22 mouse cellular contexts compared by ENCODE assay signal in genomic region chr4:107056088-107056487, GRCm38 (mm10). TPM values are rescaled to one million over a fixed set of nuclear protein-coding genes. Genes with fewer than 3 reads are reported as not detected.
A peak's percentile ranks its signal among the peaks of the same experiment; 100 is the strongest.
DNase-seq lines count a peak whose midpoint lies in the region; ATAC-seq and TF ChIP-seq lines count a peak whose summit lies in the region.
"Had no signal": no experiment of that assay in that cellular context is flagged by ENCODE, and none has a peak within 500 bp of the region (broad histone marks: within the 10 kb centered on the region; RNA-seq: fewer than 3 reads in every experiment).

No protein-coding gene starts in this region.

- H3K4me1 ChIP-seq in heart, embryonic 11.5 days (ENCODE audit: control insufficient read depth, insufficient read depth, low read length) = no peaks in the 10 kb centered on the region
- no peaks in the 10 kb centered on the region for H3K4me1 ChIP-seq in kidney, postnatal 0 days (replicated peaks; ENCODE audit: insufficient read depth, low read length)
- no peaks in the 10 kb centered on the region for H3K4me1 ChIP-seq in lung, embryonic 15.5 days
- no peaks in the 10 kb centered on the region for H3K4me1 ChIP-seq in hindbrain, embryonic 16.5 days (ENCODE audit: control insufficient read depth, insufficient read depth, low read depth, low read length)
- H3K4me1 ChIP-seq: forebrain, embryonic 15.5 days; heart, embryonic 10.5 days had no signal

- no peak overlapping the region for H3K9ac ChIP-seq in heart, embryonic 11.5 days (ENCODE audit: low read depth, low read length)
- H3K9ac ChIP-seq in kidney, postnatal 0 days (ENCODE audit: low read depth, low read length) = no peak overlapping the region
- no peak overlapping the region for H3K9ac ChIP-seq in lung, embryonic 15.5 days
- no peak overlapping the region for H3K9ac ChIP-seq in hindbrain, embryonic 16.5 days (ENCODE audit: low read depth, low read length)
- H3K9ac ChIP-seq: forebrain, embryonic 15.5 days; hindbrain, embryonic 13.5 days had no signal

- TF ChIP-seq CTCF in kidney, postnatal 0 days (IDR thresholded peaks at IDR 0.05; ENCODE audit: low read depth) = no peak

- peaks cover 24% of the 10 kb centered on the region for H3K36me3 ChIP-seq in heart, embryonic 11.5 days (ENCODE audit: control insufficient read depth, insufficient read depth, low read length)
- H3K36me3 ChIP-seq in kidney, postnatal 0 days (ENCODE audit: insufficient read depth, low read length) = peaks cover 44% of the 10 kb centered on the region
- H3K36me3 ChIP-seq in lung, embryonic 15.5 days = peaks cover 49% of the 10 kb centered on the region
- peaks cover 29% of the 10 kb centered on the region for H3K36me3 ChIP-seq in hindbrain, embryonic 16.5 days (ENCODE audit: control insufficient read depth, insufficient read depth, low read length)

- no peak for ATAC-seq in heart, embryonic 11.5 days (replicated peaks; ENCODE audit: insufficient number of reproducible peaks, low FRiP score, low TSS enrichment)
- no peak for ATAC-seq in kidney, postnatal 0 days (replicated peaks; ENCODE audit: low FRiP score, low read depth)
- ATAC-seq in lung, embryonic 15.5 days (ENCODE audit: borderline replicate concordance, extremely low read depth, low FRiP score, low TSS enrichment) = no peak
- no peak for ATAC-seq in hindbrain, embryonic 16.5 days
- ATAC-seq: CD4-positive, CD25-positive, alpha-beta regulatory T cell, adult 4 months; forebrain, embryonic 15.5 days had no signal

- no peak overlapping the region for H3K4me2 ChIP-seq in heart, embryonic 11.5 days
- H3K4me2 ChIP-seq in kidney, postnatal 0 days (ENCODE audit: low read length) = no peak overlapping the region
- no peak overlapping the region for H3K4me2 ChIP-seq in lung, embryonic 15.5 days
- no peak overlapping the region for H3K4me2 ChIP-seq in hindbrain, embryonic 16.5 days (ENCODE audit: low read length)
- H3K4me2 ChIP-seq: forebrain, embryonic 15.5 days; hindbrain, embryonic 13.5 days had no signal

- H3K27me3 ChIP-seq in heart, embryonic 11.5 days (ENCODE audit: control insufficient read depth, insufficient read depth, low read length) = no peaks in the 10 kb centered on the region
- no peaks in the 10 kb centered on the region for H3K27me3 ChIP-seq in kidney, postnatal 0 days (ENCODE audit: insufficient read depth, low read length)
- no peaks in the 10 kb centered on the region for H3K27me3 ChIP-seq in lung, embryonic 15.5 days
- H3K27me3 ChIP-seq in hindbrain, embryonic 16.5 days (replicated peaks; ENCODE audit: control insufficient read depth, insufficient read depth, low read length) = no peaks in the 10 kb centered on the region
- H3K27me3 ChIP-seq: forebrain, embryonic 15.5 days; hindbrain, embryonic 13.5 days had no signal

- H3K27ac ChIP-seq in heart, embryonic 11.5 days (ENCODE audit: low read depth, low read length) = peak overlapping the region; percentile 54; the same call in 1 of the 2 replicates
- no peak overlapping the region for H3K27ac ChIP-seq in kidney, postnatal 0 days
- 0 out of 2 replicates have a peak overlapping the region, but pooled peaks have one; percentile 10 for H3K27ac ChIP-seq in lung, embryonic 15.5 days
- H3K27ac ChIP-seq in hindbrain, embryonic 16.5 days (ENCODE audit: low read depth, low read length) = no peak overlapping the region
- H3K27ac ChIP-seq: forebrain, embryonic 15.5 days; heart, embryonic 10.5 days; hindbrain, embryonic 13.5 days had no signal

- no peak for DNase-seq in heart, postnatal 4 days
- DNase-seq in kidney, postnatal 0 days (ENCODE audit: low spot score) = peak; percentile 21
- no peak for DNase-seq in kidney, adult 11 months
- DNase-seq in lung, postnatal 14 days = no peak
- DNase-seq in skeletal muscle tissue, adult 2 months (ENCODE audit: low read depth, low spot score) = peak; percentile 32
- DNase-seq: adrenal gland, adult 8-10 months; adrenal gland, postnatal 36 days; cerebellum, adult 2 months; cerebellum, postnatal 10 days; gastrocnemius, postnatal 36 days; heart, adult 11 months had no signal

- no peak overlapping the region for H3K4me3 ChIP-seq in heart, embryonic 11.5 days (ENCODE audit: low read depth, low read length)
- no peak overlapping the region for H3K4me3 ChIP-seq in kidney, postnatal 0 days (replicated peaks; ENCODE audit: low read depth, low read length)
- no peak overlapping the region for H3K4me3 ChIP-seq in lung, embryonic 15.5 days
- H3K4me3 ChIP-seq in hindbrain, embryonic 16.5 days (ENCODE audit: low read length) = no peak overlapping the region
- H3K4me3 ChIP-seq: forebrain, embryonic 15.5 days; heart, embryonic 10.5 days; hindbrain, embryonic 13.5 days had no signal

- H3K9me3 ChIP-seq in heart, embryonic 11.5 days (replicated peaks; ENCODE audit: control insufficient read depth, low read length) = no peaks in the 10 kb centered on the region
- H3K9me3 ChIP-seq in kidney, postnatal 0 days (replicated peaks; ENCODE audit: low read length) = no peaks in the 10 kb centered on the region
- no peaks in the 10 kb centered on the region for H3K9me3 ChIP-seq in lung, embryonic 15.5 days
- no peaks in the 10 kb centered on the region for H3K9me3 ChIP-seq in hindbrain, embryonic 16.5 days (ENCODE audit: control insufficient read depth, low read length)
- H3K9me3 ChIP-seq: forebrain, embryonic 15.5 days; G1E; heart, embryonic 10.5 days; hindbrain, embryonic 13.5 days had no signal

- 70% methylated on average over 3 of the region's 3 CpGs for WGBS in heart, embryonic 11.5 days (ENCODE audit: insufficient replicate concordance)
- WGBS in kidney, postnatal 0 days = 80% methylated on average over 3 of the region's 3 CpGs
- WGBS in lung, embryonic 15.5 days = 68% methylated on average over 3 of the region's 3 CpGs
- WGBS in hindbrain, embryonic 16.5 days = 85% methylated on average over 3 of the region's 3 CpGs

RNA-seq across cellular contexts. Expression of gene Mrpl37, which starts 10.6 kb away (rescaled TPM):
- polyA plus RNA-seq in heart, embryonic 11.5 days (2014; fragmentation: Nextera tagmentation; extraction: Ambion mirVana) = 108 and 113 TPM in 2 replicates
- total RNA-seq in heart, postnatal 4 days (2021) = 10 to 100 TPM; 80.9 to 83.6 TPM
- 94.1 and 99.7 TPM in 2 replicates for polyA plus RNA-seq in kidney, postnatal 0 days (2015; fragmentation: Nextera tagmentation; extraction: Ambion mirVana)
- 90.5 and 94.8 TPM in 2 replicates for polyA plus RNA-seq in lung, embryonic 15.5 days (2015; fragmentation: Nextera tagmentation; extraction: Ambion mirVana)
- 83.2 and 86.8 TPM in 2 replicates for polyA plus RNA-seq in hindbrain, embryonic 16.5 days (2015; fragmentation: Nextera tagmentation; extraction: Ambion mirVana)

RNA-seq across cellular contexts. Expression of gene Cyb5rl, which starts 10.7 kb away (rescaled TPM):
- polyA plus RNA-seq in heart, embryonic 11.5 days (2014; fragmentation: Nextera tagmentation; extraction: Ambion mirVana) = 3.2 and 3.7 TPM in 2 replicates
- 1 to 10 TPM; 7.1 to 7.7 TPM for total RNA-seq in heart, postnatal 4 days (2021)
- 15.0 and 17.4 TPM in 2 replicates for polyA plus RNA-seq in kidney, postnatal 0 days (2015; fragmentation: Nextera tagmentation; extraction: Ambion mirVana)
- 5.9 and 6.1 TPM in 2 replicates for polyA plus RNA-seq in lung, embryonic 15.5 days (2015; fragmentation: Nextera tagmentation; extraction: Ambion mirVana)
- 4.4 and 4.7 TPM in 2 replicates for polyA plus RNA-seq in hindbrain, embryonic 16.5 days (2015; fragmentation: Nextera tagmentation; extraction: Ambion mirVana)

RNA-seq across cellular contexts. Expression of gene Cdcp2, which starts 40.6 kb away (rescaled TPM):
- not detected in 2 replicates for polyA plus RNA-seq in heart, embryonic 11.5 days (2014; fragmentation: Nextera tagmentation; extraction: Ambion mirVana)
- not detected for total RNA-seq in heart, postnatal 4 days (2021)
- polyA plus RNA-seq in kidney, postnatal 0 days (2015; fragmentation: Nextera tagmentation; extraction: Ambion mirVana) = 0.09 and 0.10 TPM in 2 replicates
- polyA plus RNA-seq in lung, embryonic 15.5 days (2015; fragmentation: Nextera tagmentation; extraction: Ambion mirVana) = not detected in 2 replicates
- 0.08 TPM in 1 of 2 replicates, not detected in the other for polyA plus RNA-seq in hindbrain, embryonic 16.5 days (2015; fragmentation: Nextera tagmentation; extraction: Ambion mirVana)
- total RNA-seq: adrenal gland, postnatal 36 days; gastrocnemius, postnatal 36 days; heart, postnatal 25 days had no signal
- polyA plus RNA-seq: CD4-positive, CD25-positive, alpha-beta regulatory T cell, adult 4 months; cerebellum, adult 2 months; embryonic facial prominence, embryonic 11.5 days; forebrain, embryonic 15.5 days; G1E; heart, embryonic 10.5 days; heart, embryonic 16.5 days had no signal

Comparison
In these comparisons a context has a peak if more than half of its experiments do, and no peak if none do; other contexts are left out.
1. DNase-seq: peak in kidney, postnatal 0 days (single experiment) and skeletal muscle tissue, adult 2 months (single experiment); none in heart, postnatal 4 days (single experiment), kidney, adult 11 months (single experiment) and lung, postnatal 14 days (single experiment).
2. H3K27ac ChIP-seq: peak in heart, embryonic 11.5 days (single experiment) and lung, embryonic 15.5 days (single experiment); none in kidney, postnatal 0 days (single experiment) and hindbrain, embryonic 16.5 days (single experiment).